Comparison of ENCODE assay signal across 8 mouse cellular contexts in genomic region chr5:32785313-32785915, GRCm38 (mm10). TPM values are rescaled to one million over a fixed set of nuclear protein-coding genes. Genes with fewer than 3 reads are reported as not detected.
DNase-seq lines count a peak whose midpoint lies in the region; ATAC-seq and TF ChIP-seq lines count a peak whose summit lies in the region.

Gene Pisd, minus strand, starts transcription at chr5:32785646.

- peak; percentile 94 for DNase-seq in 416B (ENCODE audit: low read depth)
- peak; percentile 93 for DNase-seq in heart, adult 8-10 months (ENCODE audit: low spot score)
- peak; percentile 96 for DNase-seq in kidney, adult 9 months
- DNase-seq in limb, embryonic 14.5 days (ENCODE audit: low spot score): peak; percentile 89
- DNase-seq in midbrain, postnatal 0 days (ENCODE audit: low spot score): peak; percentile 96
- DNase-seq in spleen, postnatal 14 days (ENCODE audit: low spot score in 2 of 2): peak; percentile 83 to 90

- peak within 1 kb of the TSS; percentile 69 for H3K4me2 ChIP-seq in embryonic facial prominence, embryonic 15.5 days (replicated peaks)
- peak within 1 kb of the TSS; percentile 80 for H3K4me2 ChIP-seq in limb, embryonic 14.5 days (replicated peaks; ENCODE audit: low read depth, low read length, severe bottlenecking)
- H3K4me2 ChIP-seq in midbrain, postnatal 0 days (ENCODE audit: low read depth, low read length, poor library complexity, severe bottlenecking): peak within 1 kb of the TSS; percentile 63

- no peaks in the 10 kb centered on the region for H3K9me3 ChIP-seq in embryonic facial prominence, embryonic 15.5 days (replicated peaks)
- H3K9me3 ChIP-seq in limb, embryonic 14.5 days (ENCODE audit: control insufficient read depth, low read length): no peaks in the 10 kb centered on the region
- no peaks in the 10 kb centered on the region for H3K9me3 ChIP-seq in midbrain, postnatal 0 days (ENCODE audit: low read length)

- peak within 1 kb of the TSS; percentile 99 for H3K4me3 ChIP-seq in bone marrow, adult 2 months (replicated peaks; ENCODE audit: control insufficient read depth, low read depth, low read length)
- peak within 1 kb of the TSS; percentile 83 for H3K4me3 ChIP-seq in embryonic facial prominence, embryonic 15.5 days (replicated peaks)
- H3K4me3 ChIP-seq in limb, embryonic 14.5 days (replicated peaks; ENCODE audit: low read length): peak within 1 kb of the TSS; percentile 84
- peak within 1 kb of the TSS; percentile 76 for H3K4me3 ChIP-seq in midbrain, postnatal 0 days (ENCODE audit: low read depth, low read length)

- H3K27ac ChIP-seq in bone marrow, adult 2 months (ENCODE audit: control insufficient read depth, insufficient read depth, low read depth, low read length, poor library complexity): no peak within 1 kb of the TSS; the same call in 1 of the 2 replicates
- peak within 1 kb of the TSS; percentile 72 for H3K27ac ChIP-seq in embryonic facial prominence, embryonic 15.5 days (replicated peaks)
- no peak within 1 kb of the TSS for H3K27ac ChIP-seq in limb, embryonic 14.5 days (replicated peaks; ENCODE audit: low read depth, low read length)
- H3K27ac ChIP-seq in midbrain, postnatal 0 days (ENCODE audit: low read depth, low read length): peak within 1 kb of the TSS; percentile 74

- TF ChIP-seq CTCF in bone marrow, adult 2 months (IDR thresholded peaks at IDR 0.05; ENCODE audit: control insufficient read depth, insufficient read depth, low read length): 0 out of 2 replicates have a peak, but pooled peaks have one; percentile 17
- TF ChIP-seq CTCF in midbrain, postnatal 0 days (IDR thresholded peaks at IDR 0.05): peak; percentile 72

- H3K4me1 ChIP-seq in bone marrow, adult 2 months (ENCODE audit: control insufficient read depth, insufficient read depth, low read length): no peaks in the 10 kb centered on the region
- H3K4me1 ChIP-seq in embryonic facial prominence, embryonic 15.5 days: 0 out of 2 replicates have a peak, but pooled peaks cover 6% of the 10 kb centered on the region
- H3K4me1 ChIP-seq in limb, embryonic 14.5 days (ENCODE audit: control insufficient read depth, insufficient read depth, low read length): peaks cover 5% of the 10 kb centered on the region; the same call in 1 of the 2 replicates
- H3K4me1 ChIP-seq in midbrain, postnatal 0 days (ENCODE audit: insufficient read depth, low read length): 0 out of 2 replicates have a peak, but pooled peaks cover 2% of the 10 kb centered on the region

- peak within 1 kb of the TSS; percentile 58 for H3K9ac ChIP-seq in embryonic facial prominence, embryonic 15.5 days
- peak within 1 kb of the TSS; percentile 60 for H3K9ac ChIP-seq in limb, embryonic 14.5 days (ENCODE audit: low read depth, low read length, severe bottlenecking)
- H3K9ac ChIP-seq in midbrain, postnatal 0 days (replicated peaks; ENCODE audit: low read length, poor library complexity, severe bottlenecking): peak within 1 kb of the TSS; percentile 64

- H3K36me3 ChIP-seq in embryonic facial prominence, embryonic 15.5 days: peaks cover 5% of the 10 kb centered on the region; the same call in 1 of the 2 replicates
- H3K36me3 ChIP-seq in limb, embryonic 14.5 days (ENCODE audit: control insufficient read depth, insufficient read depth, low read length): peaks cover 12% of the 10 kb centered on the region
- peaks cover 3% of the 10 kb centered on the region; the same call in 1 of the 2 replicates for H3K36me3 ChIP-seq in midbrain, postnatal 0 days (ENCODE audit: insufficient read depth, low read length)

- peak; percentile 98 for ATAC-seq in embryonic facial prominence, embryonic 15.5 days (ENCODE audit: insufficient number of reproducible peaks, low FRiP score, low TSS enrichment, low read depth)
- peak; percentile 99 for ATAC-seq in limb, embryonic 14.5 days (ENCODE audit: low FRiP score, low read depth)
- ATAC-seq in midbrain, postnatal 0 days (ENCODE audit: low FRiP score): peak; percentile 100

- WGBS in bone marrow, adult 2 months: under 1% methylated on average over 52 of the region's 52 CpGs
- under 1% methylated on average over 51 of the region's 52 CpGs for WGBS in embryonic facial prominence, embryonic 15.5 days
- 0% methylated on average over 52 of the region's 52 CpGs for WGBS in limb, embryonic 14.5 days
- under 1% methylated on average over 50 of the region's 52 CpGs for WGBS in midbrain, postnatal 0 days

- no peaks in the 10 kb centered on the region for H3K27me3 ChIP-seq in embryonic facial prominence, embryonic 15.5 days
- H3K27me3 ChIP-seq in limb, embryonic 14.5 days (ENCODE audit: control insufficient read depth, insufficient read depth, low read length): no peaks in the 10 kb centered on the region
- no peaks in the 10 kb centered on the region for H3K27me3 ChIP-seq in midbrain, postnatal 0 days (ENCODE audit: insufficient read depth, low read length)

- peak; percentile 63; the same call in 1 of the 2 replicates for TF ChIP-seq POLR2A in bone marrow, adult 2 months (IDR thresholded peaks at IDR 0.05; ENCODE audit: borderline replicate concordance, control insufficient read depth, low read depth, low read length)
- peak; percentile 81 for TF ChIP-seq POLR2A in limb, embryonic 14.5 days (IDR thresholded peaks at IDR 0.05; ENCODE audit: borderline replicate concordance, extremely low read depth, insufficient read depth, insufficient read length)

RNA-seq across cellular contexts. Expression of gene Pisd, which starts in this region (rescaled TPM):
- polyA plus RNA-seq in bone marrow, adult 2 months (2011; ENCODE audit: insufficient read depth, insufficient read length, low replicate concordance, missing spikeins): 13.4 and 30.1 TPM in 2 replicates
- 59.0 and 60.9 TPM in 2 replicates for polyA plus RNA-seq in embryonic facial prominence, embryonic 15.5 days (2015; fragmentation: Nextera tagmentation; extraction: Ambion mirVana)
- total RNA-seq in heart, adult 8-10 months (2022): 10 to 100 TPM; 28.9 to 38.1 (median 32.7) TPM
- polyA plus RNA-seq in limb, embryonic 14.5 days (2012; rRNA removed): 45.7 and 50.6 TPM in 2 replicates
- 57.5 and 61.8 TPM in 2 replicates for polyA plus RNA-seq in limb, embryonic 14.5 days (2014; fragmentation: Nextera tagmentation; extraction: Ambion mirVana)
- 94.5 and 95.7 TPM in 2 replicates for total RNA-seq in midbrain, postnatal 0 days (2014; rRNA removed)
- 89.0 and 98.1 TPM in 2 replicates for polyA plus RNA-seq in midbrain, postnatal 0 days (2015; fragmentation: Nextera tagmentation; extraction: Ambion mirVana)

Comparison
In these comparisons a context has a peak if more than half of its experiments do, and no peak if none do; other contexts are left out.
1. H3K27ac ChIP-seq: peak in embryonic facial prominence, embryonic 15.5 days (single experiment) and midbrain, postnatal 0 days (single experiment); none in bone marrow, adult 2 months (single experiment) and limb, embryonic 14.5 days (single experiment).
2. Peak in every context shown above with its lines, with median percentiles within 50 percentile points of each other: DNase-seq, H3K4me3 ChIP-seq, ATAC-seq, H3K4me2 ChIP-seq and H3K9ac ChIP-seq.